Mouse (Mus musculus) cerebellum, postnatal 25 days (tissue): ENCODE results near the gene Pou4f1.

Experiments
- DNase-seq, 2 experiments: peaks; one replicate each; pipeline ENCODE4 v3.0.0; 2021; ENCODE audit warnings: mixed read lengths in 2 of 2

The Pou4f1 gene

DNA sequence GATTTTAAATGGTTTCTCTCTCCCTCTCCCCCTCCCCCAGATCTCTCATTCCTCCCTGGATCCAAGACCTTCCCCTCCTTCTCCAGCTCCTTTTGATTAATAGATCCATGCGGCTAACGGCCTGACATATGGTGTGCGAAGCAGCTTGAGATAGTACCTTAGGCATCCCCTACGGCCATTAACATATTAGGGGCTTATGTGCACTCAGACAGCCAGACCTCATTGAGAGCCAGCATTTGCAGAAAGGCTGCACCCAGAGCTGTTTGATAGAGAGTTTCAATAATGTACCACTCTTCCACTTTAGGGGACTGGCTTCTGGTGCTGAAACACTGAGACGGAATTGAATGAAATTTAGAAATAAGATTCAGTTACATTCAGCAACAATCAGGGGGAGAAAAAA, 10.8 kb downstream of the Pou4f1 start:
- DNase-seq: no peak

DNA sequence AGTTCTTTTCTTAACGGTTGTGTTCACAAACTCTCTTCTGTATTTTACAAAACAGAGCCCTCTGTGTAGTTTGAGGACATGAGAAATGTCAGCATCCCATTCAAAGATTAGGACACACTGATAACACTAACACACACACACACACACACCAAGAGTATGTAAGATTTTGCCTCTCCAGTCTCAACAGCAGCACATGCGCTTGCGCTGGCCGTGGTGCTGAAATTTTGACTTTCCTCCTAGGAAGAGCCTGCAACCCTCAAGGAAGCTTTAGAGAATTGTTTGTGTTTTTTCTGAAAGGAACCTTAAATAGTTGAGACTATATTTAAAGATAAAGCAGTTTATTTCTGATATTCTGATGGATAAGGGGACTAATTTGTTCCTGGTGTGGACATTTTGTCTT, 14.0 kb downstream of the Pou4f1 start:
- DNase-seq: no peak

DNA sequence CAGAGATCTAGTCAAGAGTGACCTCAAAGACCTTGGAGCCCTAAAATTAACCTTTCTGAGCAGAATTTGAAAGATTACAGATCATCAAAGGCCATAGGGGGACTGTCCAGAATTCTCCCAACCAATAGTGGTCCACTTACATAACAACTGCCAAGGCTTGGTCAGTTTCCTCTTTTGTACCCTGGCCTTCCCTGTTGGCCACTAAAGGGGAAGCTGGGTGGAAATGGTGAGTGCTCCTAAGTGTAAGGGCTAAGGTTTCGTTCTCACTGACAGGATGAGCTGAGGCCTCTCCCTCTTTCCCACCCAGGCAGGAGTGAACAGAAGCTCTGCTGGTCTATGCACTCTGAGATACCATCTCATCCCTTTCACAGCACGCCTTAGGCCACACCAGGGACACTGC, 33.5 kb downstream of the Pou4f1 start:
- DNase-seq: no peak

DNA sequence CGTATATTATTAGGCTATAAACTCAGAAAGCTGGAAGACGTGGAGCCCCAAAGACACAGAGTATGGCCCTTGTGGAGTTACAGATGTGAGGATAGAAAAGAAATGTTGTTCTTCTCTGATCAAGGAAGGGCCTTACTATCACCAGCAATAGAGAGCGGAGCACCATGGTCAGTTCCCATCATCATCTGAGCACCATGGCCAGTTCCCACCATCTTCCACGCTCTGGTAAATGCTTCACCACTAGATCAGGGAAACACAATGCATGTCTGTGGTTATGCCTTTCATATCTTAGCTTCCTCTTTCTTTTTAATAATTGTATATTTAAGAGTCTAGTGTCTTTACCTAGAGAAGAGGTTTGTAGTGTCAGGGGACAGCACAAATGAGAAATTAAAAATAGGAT, 37.0 kb downstream of the Pou4f1 start:
- DNase-seq: no peak

DNA sequence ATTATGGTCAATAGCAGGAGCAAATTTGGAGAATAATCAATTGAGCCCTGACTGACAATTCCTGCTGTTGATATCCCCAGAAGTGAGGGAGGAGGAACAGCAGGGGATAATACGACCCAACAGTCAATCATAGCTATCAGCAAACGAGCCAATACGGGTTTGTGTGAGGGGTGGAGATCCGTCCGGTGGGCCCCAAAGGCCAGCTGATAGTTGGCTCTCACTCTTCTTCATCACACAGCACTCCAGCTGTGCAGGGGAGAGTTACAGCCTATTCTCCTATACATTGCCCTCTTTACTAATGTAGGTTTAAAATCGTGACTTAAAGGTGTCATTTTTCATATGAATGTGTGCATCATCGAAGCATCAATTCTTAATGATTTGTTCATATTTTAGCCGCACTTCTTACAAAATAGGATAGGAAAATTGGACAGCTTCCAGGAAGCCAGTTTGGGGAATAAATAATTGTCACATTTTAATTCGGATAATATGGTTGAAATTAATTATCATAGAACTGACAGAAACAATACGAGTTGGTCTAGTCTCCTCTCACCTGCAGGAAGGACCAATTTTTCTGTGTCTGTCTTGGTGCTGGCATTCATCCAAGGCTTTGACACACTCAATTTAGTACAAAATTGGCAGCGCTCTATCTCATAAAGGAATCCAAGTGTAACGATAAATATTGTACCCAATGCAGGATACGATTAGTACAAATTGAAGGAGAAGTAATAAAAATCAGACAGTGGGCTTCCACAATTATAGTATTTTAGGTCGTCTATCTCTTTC, 43.9 kb downstream of the Pou4f1 start:
- no peak for DNase-seq
